Mouse (Mus musculus): ENCODE measurements at regions not wholly inside any gene's neighbourhood (a gene's known extent, or its start where the extent isn't known, plus 50 kb on each side); places are given as distances from the start of the nearest gene placed in this dataset.

DNA sequence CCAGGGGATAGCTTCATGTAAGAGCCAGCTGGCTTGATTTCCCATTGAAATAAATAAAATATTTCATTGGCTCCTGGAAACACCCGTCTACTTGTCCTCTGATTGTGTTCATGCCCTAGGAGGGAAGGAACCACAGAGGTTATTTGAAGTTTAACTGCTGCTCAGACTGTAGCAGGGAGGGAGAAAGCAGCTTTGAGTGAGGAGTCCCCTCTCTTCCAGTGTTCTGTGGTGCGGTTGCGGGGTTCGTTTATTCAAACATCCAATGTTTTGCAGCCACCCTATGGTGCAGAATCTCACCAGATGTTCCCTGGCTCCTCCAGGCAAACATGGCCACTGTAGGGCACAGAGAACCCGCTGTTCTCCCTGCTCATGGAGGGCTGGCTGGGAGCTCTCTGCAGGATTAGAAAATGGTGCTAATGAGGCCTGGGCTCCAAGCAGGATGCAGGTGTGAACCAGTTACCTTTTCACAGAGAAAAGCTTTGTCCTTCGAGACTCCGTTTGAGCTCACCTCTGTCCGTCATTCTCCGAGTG is 390.7 kb downstream of the Gpat3 start:
- no peak for TF ChIP-seq POLR2A (IDR thresholded peaks at IDR 0.05; ENCODE audit: borderline replicate concordance, extremely low read depth, insufficient read depth, insufficient read length, poor library complexity, severe bottlenecking)
- TF ChIP-seq CTCF (IDR thresholded peaks at IDR 0.05; ENCODE audit: borderline replicate concordance, extremely low read depth, insufficient read depth, insufficient read length) = no peak

All from brain, embryonic 14.5 days (tissue).